Mouse (Mus musculus) neural tube, embryonic 14.5 days (tissue): ENCODE data around the gene Xlr3a. TPM values are rescaled to one million over a fixed set of nuclear protein-coding genes. Genes with fewer than 3 reads are reported as not detected.
A peak's percentile ranks its signal among the peaks of the same experiment; 100 is the strongest.
"Not testable (repeated sequence)": the region's sequence is repeated elsewhere in the genome, so short reads cannot be mapped to it uniquely, and the experiment has no call there.

Experiments used
- ATAC-seq: fragments of 200-750 bp; cut with Nextera tagmentation; 2 replicates; pipeline ENCODE4 v1.8.0; 2017; ENCODE audit warnings: low read depth, mild to moderate bottlenecking, moderate TSS enrichment, moderate library complexity
- H3K27ac ChIP-seq: fragments of 300-500 bp; sonication (generic); 2 replicates; pipeline ENCODE4 v1.5.1; 2014; ENCODE audit warnings: low read depth, mild to moderate bottlenecking, control low read depth, low read length, moderate library complexity, mixed read lengths
- H3K27me3 ChIP-seq: fragments of 300-500 bp; sonication (generic); 2 replicates; pipeline ENCODE4 v1.6.1; 2014; ENCODE audit warnings: low read length; ENCODE audit not compliant: control insufficient read depth, insufficient read depth
- H3K36me3 ChIP-seq: fragments of 300-500 bp; sonication (generic); 2 replicates; pipeline ENCODE4 v1.6.1; 2014; ENCODE audit warnings: low read length, mixed read lengths; ENCODE audit not compliant: control insufficient read depth, insufficient read depth
- H3K4me1 ChIP-seq: fragments of 300-500 bp; sonication (generic); 2 replicates; pipeline ENCODE4 v1.6.1; 2014; ENCODE audit warnings: low read length; ENCODE audit not compliant: control insufficient read depth, insufficient read depth
- H3K4me2 ChIP-seq: fragments of 300-500 bp; sonication (generic); 2 replicates; pipeline ENCODE4 v1.6.1; 2014; ENCODE audit warnings: mild to moderate bottlenecking, low read depth, low read length, control low read depth
- H3K4me3 ChIP-seq: fragments of 300-500 bp; sonication (generic); 2 replicates; pipeline ENCODE4 v1.5.1; 2014; ENCODE audit warnings: low read depth, low read length, control low read depth, mixed read lengths
- H3K9ac ChIP-seq: fragments of 300-500 bp; sonication (generic); replicated peaks from 2 replicates; pipeline ENCODE4 v1.6.1; 2014; ENCODE audit warnings: low read depth, mild to moderate bottlenecking, control low read depth, low read length, mixed read lengths
- H3K9me3 ChIP-seq: fragments of 300-500 bp; sonication (generic); 2 replicates; pipeline ENCODE4 v1.6.1; 2016; ENCODE audit warnings: low read length; ENCODE audit not compliant: control insufficient read depth
- WGBS: fragments of 180-500 bp; shearing (Covaris S2); extraction: QIAGEN DNeasy Blood & Tissue Kit; methylation state at CpG from one replicate; pipeline ENCODE4 v1.1.7; 2014; 5-methylcytosine and 5-hydroxymethylcytosine counted together
- polyA plus RNA-seq: library from polyadenylated mRNA; unstranded; fragments of >200 nt; fragmentation: Nextera tagmentation; extraction: Ambion mirVana; gene quantifications from 2 replicates; pipeline ENCODE4 v1.2.1, GENCODE M21; 2014

The Xlr3a gene
- 2.7 and 6.0 TPM in 2 replicates for polyA plus RNA-seq

DNA sequence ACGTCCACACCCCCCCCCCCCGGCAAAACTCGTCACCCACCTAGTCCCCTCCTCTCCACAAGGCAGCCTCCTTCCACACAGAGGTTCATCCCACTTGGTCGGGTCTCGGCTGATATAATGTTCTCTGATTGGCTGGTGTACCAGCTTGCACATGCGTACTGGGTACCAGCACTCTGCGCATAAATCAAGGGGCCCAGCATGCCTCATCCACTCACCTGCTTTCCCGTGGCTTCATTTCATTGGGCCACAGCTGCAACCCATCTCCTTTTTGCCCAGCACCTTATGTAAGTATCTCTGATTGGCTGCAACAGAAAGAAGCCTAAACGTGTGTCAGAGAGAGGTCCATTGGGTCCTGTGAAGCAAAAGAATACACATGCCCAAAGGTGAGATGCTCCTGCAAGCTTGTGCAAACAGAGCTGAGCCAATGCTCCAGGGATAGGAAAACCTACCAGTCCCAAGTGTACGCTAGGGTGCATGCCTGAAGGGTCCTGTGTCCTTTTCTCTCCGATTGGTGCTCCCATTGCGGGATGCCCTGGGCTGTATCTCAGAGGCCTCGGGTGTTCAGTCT, at the start of gene Xlr3a:
TSS of gene Xlr3a (minus strand) at position 155 of the 568 bp plus-strand sequence.
- H3K36me3 ChIP-seq, H3K4me2 ChIP-seq, H3K9ac ChIP-seq, H3K4me1 ChIP-seq, H3K27ac ChIP-seq, ATAC-seq, H3K9me3 ChIP-seq, H3K27me3 ChIP-seq, H3K4me3 ChIP-seq: not testable (repeated sequence)
- 68% methylated on average over 13 of the region's 13 CpGs for WGBS

DNA sequence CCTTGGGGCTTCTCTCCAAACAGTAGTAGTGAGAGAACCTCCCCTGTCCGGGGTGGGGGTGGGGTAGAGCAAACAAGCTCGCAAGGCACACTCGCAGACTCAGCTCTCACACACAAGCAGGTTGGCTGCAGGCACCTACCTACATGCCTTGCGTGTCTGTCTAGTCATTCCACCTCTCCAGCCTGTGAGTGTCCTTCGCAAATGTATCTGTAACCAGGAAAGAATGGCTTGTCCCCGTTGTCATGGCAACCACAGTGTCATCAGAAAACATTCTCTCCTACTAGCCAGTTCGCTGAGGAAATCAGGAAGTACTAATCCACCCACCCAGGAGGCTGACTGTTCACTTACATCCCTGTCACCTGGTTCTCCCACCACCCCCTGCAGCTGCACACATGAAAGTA, 46.3 kb upstream of the Xlr3a start:
- H3K27ac ChIP-seq, H3K4me2 ChIP-seq, H3K9ac ChIP-seq, H3K9me3 ChIP-seq, H3K4me1 ChIP-seq, H3K27me3 ChIP-seq, H3K36me3 ChIP-seq, H3K4me3 ChIP-seq: not testable (repeated sequence)
- ATAC-seq = peak; percentile 77
- WGBS = no CpG with 5 or more reads among the region's 7 CpGs

DNA sequence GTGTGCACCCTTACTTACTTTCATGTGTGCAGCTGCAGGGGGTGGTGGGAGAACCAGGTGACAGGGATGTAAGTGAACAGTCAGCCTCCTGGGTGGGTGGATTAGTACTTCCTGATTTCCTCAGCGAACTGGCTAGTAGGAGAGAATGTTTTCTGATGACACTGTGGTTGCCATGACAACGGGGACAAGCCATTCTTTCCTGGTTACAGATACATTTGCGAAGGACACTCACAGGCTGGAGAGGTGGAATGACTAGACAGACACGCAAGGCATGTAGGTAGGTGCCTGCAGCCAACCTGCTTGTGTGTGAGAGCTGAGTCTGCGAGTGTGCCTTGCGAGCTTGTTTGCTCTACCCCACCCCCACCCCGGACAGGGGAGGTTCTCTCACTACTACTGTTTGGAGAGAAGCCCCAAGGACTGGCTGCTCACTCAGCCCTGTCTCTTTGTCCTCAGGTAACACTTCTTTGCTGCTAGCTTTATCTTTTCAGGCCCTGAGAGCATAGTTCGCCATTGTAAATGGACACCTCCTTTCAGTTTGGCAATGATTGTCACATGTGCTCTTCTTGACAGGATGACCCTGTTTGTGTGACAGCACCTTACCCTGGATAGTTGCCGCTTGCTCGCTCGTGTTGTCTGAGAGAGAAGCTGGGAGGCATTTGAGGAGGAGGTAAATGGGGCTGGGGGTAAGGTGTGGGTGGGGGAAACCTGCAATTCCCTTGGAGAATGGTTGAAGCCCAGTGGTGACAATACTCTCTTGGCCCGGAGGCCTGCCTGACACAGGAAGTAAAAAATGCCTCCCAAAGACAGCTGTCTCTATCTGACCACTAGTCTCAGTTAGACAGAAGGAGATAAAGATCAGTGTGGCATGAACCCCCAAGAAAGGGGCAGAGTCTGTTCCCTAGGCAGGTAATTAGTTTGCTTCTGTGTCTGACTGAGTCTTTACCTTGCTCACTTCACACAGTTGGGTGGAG, 26.2 kb upstream of the Xlr3a start:
- peak; percentile 78 for ATAC-seq

DNA sequence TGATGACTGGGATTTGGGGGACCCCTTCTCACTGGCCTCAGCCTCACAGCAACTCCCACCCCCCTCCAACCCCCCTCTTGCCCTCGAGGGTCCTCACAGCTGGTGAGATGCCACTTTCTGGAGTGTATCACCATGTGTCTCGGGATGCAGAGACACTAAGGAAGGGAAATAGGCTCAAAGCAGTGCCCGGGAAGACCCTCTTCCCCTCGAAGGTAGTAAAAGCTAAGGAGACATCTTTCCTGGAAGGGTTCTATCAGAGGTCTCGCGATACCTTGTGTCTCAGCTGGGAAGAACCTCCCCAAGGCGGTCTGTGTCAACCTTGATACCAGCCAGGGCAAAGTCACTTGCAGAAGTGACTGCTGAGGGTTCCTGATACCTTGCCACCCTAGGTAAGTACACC, 19.9 kb upstream of the Xlr3a start, which contains the start of gene Gm14685:
TSS of gene Gm14685 (plus strand) at position 301 of the 400 bp plus-strand sequence.
- not testable (repeated sequence) for H3K27ac ChIP-seq, H3K36me3 ChIP-seq, H3K4me3 ChIP-seq, H3K4me2 ChIP-seq, H3K9me3 ChIP-seq, H3K9ac ChIP-seq, H3K27me3 ChIP-seq, ATAC-seq, H3K4me1 ChIP-seq
- no CpG with 5 or more reads among the region's 7 CpGs for WGBS

More for the DNA sequence above, 26.2 kb upstream of the Xlr3a start:
- H3K36me3 ChIP-seq, H3K4me2 ChIP-seq, H3K4me1 ChIP-seq, H3K27me3 ChIP-seq, H3K27ac ChIP-seq, H3K9ac ChIP-seq, H3K9me3 ChIP-seq, H3K4me3 ChIP-seq: not testable (repeated sequence)
- WGBS = no CpG with 5 or more reads among the region's 12 CpGs

DNA sequence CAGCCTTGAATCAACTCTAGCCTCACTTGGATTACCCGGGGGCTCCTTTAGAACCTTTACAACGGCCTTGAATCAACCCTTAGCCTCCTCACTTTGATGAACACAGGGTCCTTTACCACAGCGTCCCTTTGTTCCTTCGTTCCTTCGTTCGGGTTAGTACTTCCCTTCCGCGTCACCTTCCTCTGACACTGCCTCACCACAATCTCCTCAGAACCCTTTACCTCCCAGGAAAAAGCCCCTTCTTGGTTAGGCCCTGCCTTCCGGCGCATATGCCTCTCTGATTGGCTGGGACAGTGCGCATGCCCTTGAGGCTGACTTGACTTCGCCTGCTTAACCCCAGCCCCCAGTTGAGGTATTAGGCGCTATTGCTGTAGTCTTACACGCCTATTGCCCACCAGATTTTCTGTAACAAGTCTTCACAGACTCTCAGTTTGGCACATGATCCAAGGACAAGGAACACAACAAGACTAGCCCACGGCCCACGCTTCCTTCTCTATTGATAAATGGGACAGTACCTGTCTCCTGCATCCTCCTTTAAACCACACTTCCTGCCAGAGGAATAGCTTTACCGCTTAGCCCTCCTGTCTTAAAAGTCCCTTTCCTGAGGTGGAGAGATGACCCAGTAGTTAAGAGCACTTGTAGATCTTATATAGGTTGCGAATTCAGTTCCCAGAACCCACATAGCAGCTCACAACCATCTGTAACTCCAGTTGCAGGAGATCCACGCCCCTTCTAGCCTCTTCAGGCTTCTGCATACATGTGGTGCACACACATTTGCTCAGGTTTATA, 14.4 kb downstream of the Xlr3a start, which contains the start of gene Xlr4a:
TSS of gene Xlr4a (minus strand) at position 212 of the 789 bp plus-strand sequence.
- H3K4me1 ChIP-seq, H3K4me3 ChIP-seq, H3K4me2 ChIP-seq, H3K36me3 ChIP-seq, H3K9ac ChIP-seq, ATAC-seq, H3K9me3 ChIP-seq, H3K27ac ChIP-seq, H3K27me3 ChIP-seq: not testable (repeated sequence)
- 86% methylated on average over 18 of the region's 19 CpGs for WGBS

DNA sequence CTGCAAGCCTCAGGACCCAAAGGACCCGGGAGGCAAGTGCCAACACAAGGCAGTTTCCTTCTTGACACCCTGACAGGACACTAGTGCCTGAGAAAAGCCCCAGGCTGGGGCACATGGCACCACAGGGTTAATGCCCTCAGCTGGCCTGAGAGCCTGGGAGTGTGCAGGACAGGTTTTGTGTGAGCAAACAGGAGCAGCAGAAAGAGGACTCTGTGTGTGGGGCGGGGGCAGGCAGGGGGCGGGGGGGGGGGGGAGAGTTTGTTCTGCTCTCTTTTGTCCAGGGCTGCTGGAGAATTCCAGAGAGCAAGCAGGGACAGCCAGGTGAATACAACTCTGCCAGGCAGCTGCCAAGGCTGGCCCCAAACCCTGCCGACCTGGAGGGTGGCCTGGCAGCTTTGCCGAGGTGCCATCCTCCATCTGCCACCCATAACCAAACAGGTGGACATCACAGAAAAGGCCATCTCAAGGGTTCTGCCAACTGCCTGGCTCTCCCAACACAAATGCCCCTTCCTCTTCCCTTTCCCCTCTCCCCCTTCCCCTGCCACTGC, 30.1 kb downstream of the Xlr3a start:
- H3K9me3 ChIP-seq, H3K4me1 ChIP-seq, H3K4me2 ChIP-seq, H3K27ac ChIP-seq, H3K36me3 ChIP-seq, H3K9ac ChIP-seq, H3K27me3 ChIP-seq, ATAC-seq, H3K4me3 ChIP-seq: not testable (repeated sequence)
- no CpG with 5 or more reads among the region's 5 CpGs for whole genome bisulfite sequencing

DNA sequence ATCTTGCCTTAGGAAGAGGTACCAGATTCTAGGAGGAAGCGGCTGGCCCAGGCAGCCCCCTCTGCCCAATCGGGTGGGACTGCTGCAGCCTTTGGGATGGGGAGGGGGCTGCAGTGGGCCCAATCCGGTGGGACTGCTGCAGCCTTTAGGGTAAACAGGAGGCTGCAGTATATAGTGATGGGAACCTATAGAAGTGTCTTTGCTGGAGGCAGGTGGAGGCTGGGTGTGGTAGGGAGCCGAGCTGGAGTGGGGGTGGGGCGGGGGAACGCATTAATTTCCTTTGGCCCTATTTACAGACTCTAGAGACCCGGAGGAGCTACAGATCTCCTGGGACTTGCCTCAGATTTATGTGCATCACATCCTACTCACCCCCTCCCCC, 32.5 kb downstream of the Xlr3a start, which contains the start of gene Pnma3:
TSS of gene Pnma3 (plus strand) at position 373 of the 379 bp plus-strand sequence.
- H3K4me3 ChIP-seq = peak within 1 kb of the TSS; percentile 33
- H3K27ac ChIP-seq = no peak within 1 kb of the TSS; the same call in 1 of the 2 replicates
- peak; percentile 70 for ATAC-seq
- WGBS = 24% methylated on average over 7 of the region's 7 CpGs
- no peaks in the 10 kb centered on the region for H3K9me3 ChIP-seq
- no peaks in the 10 kb centered on the region for H3K36me3 ChIP-seq
- no peaks in the 10 kb centered on the region for H3K4me1 ChIP-seq
- H3K27me3 ChIP-seq = no peaks in the 10 kb centered on the region
- peak within 1 kb of the TSS; percentile 53 for H3K4me2 ChIP-seq
- 0 out of 2 replicates have a peak within 1 kb of the TSS, but pooled peaks have one; percentile 41 for H3K9ac ChIP-seq

DNA sequence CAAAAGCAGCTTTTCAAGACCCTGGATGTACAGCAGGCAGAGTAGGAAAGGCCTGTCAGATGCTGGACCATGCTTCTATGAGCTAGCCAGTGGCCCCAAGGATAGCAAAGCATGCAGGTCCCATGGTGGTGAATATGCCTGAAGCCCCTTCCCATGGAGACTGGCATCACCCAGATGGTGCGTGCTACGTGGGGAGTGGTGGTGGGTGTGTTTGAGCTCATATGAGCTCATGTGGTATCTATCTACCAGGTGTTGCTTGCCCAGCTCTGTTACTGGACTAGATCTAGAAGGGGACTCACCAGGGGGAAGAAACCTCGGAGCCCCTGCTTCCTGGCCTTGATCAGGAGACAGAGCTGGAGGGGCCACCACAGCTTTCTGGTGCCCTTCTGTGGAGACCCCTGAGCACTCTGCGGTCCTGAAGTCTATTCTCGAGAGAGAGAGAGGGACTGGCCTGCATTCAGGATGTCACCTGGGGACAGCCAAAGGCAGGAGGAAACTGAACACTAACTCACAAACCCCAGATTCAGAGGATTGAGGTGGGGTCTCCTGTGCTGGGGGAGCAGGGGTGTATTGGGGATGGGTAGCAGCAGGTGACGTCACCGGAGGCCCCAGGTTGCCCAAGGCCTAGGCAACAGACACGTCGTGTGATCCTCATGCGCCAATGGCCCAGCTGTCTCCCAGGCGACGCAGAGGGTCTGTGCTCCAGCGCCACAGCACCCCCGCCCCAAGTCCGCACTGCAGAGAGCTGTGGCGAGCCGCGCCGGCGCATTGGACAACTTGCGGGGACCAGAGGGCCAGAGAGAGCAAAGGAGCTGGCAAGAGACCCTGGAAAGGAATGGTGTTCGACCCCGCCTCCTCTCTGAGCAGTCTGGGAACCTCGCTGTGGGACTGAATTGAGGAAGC, 33.1 kb downstream of the Xlr3a start:
- ATAC-seq = peak; percentile 90
- no peaks in the 10 kb centered on the region for H3K4me1 ChIP-seq
- no peak overlapping the region; the same call in 1 of the 2 replicates for H3K27ac ChIP-seq
- H3K9me3 ChIP-seq = no peaks in the 10 kb centered on the region
- WGBS = 32% methylated on average over 18 of the region's 24 CpGs
- no peaks in the 10 kb centered on the region for H3K36me3 ChIP-seq
- H3K9ac ChIP-seq = 0 out of 2 replicates have a peak overlapping the region, but pooled peaks have one; percentile 41
- H3K4me2 ChIP-seq = peak overlapping the region; percentile 53
- peak overlapping the region; percentile 33 for H3K4me3 ChIP-seq
- H3K27me3 ChIP-seq = no peaks in the 10 kb centered on the region
